Comparison of ENCODE assay signal across 8 mouse cellular contexts in genomic region chr17:5795878-5796277, GRCm38 (mm10). TPM values are rescaled to one million over a fixed set of nuclear protein-coding genes. Genes with fewer than 3 reads are reported as not detected.
A peak's percentile ranks its signal among the peaks of the same experiment; 100 is the strongest.
DNase-seq lines count a peak whose midpoint lies in the region; ATAC-seq lines count a peak whose summit lies in the region.

No protein-coding gene starts in this region.

- no peaks in the 10 kb centered on the region for H3K27me3 ChIP-seq in forebrain, embryonic 16.5 days (replicated peaks; ENCODE audit: control insufficient read depth, insufficient read depth, low read length)
- H3K27me3 ChIP-seq in hindbrain, embryonic 14.5 days (ENCODE audit: control insufficient read depth, insufficient read depth, low read length) = no peaks in the 10 kb centered on the region

- peak; percentile 72 for DNase-seq in Muller cell, postnatal 12 days (ENCODE audit: inconsistent ontology term)
- peak; percentile 75 to 79 for DNase-seq in cerebellum, adult 18-20 months
- DNase-seq in hindbrain, embryonic 14.5 days (ENCODE audit: low spot score) = peak; percentile 91
- DNase-seq in layer of hippocampus, postnatal 10 days (ENCODE audit: low spot score in 2 of 2) = peak; percentile 72 to 80
- DNase-seq in lung, postnatal 14 days = peak; percentile 81
- peak; percentile 81 to 89 for DNase-seq in right cerebral cortex, adult 2 months (ENCODE audit: low spot score in 2 of 2)
- peak; percentile 77 for DNase-seq in yolk sac, embryonic 10.5 days (ENCODE audit: low spot score)

- H3K27ac ChIP-seq in forebrain, embryonic 16.5 days (ENCODE audit: low read length) = no peak overlapping the region
- no peak overlapping the region for H3K27ac ChIP-seq in hindbrain, embryonic 14.5 days

- H3K4me1 ChIP-seq in forebrain, embryonic 16.5 days (replicated peaks; ENCODE audit: control insufficient read depth, insufficient read depth, low read length) = peaks cover 3% of the 10 kb centered on the region
- 0 out of 2 replicates have a peak, but pooled peaks cover 6% of the 10 kb centered on the region for H3K4me1 ChIP-seq in hindbrain, embryonic 14.5 days (replicated peaks; ENCODE audit: control insufficient read depth, insufficient read depth, low read length)

- 3% methylated on average over 5 of the region's 5 CpGs for WGBS in forebrain, embryonic 16.5 days
- WGBS in hindbrain, embryonic 14.5 days = 3% methylated on average over 5 of the region's 5 CpGs

- peak; percentile 83 for ATAC-seq in forebrain, embryonic 16.5 days
- ATAC-seq in hindbrain, embryonic 14.5 days (ENCODE audit: low FRiP score) = peak; percentile 69; the same call in 1 of the 2 replicates

- no peaks in the 10 kb centered on the region for H3K36me3 ChIP-seq in forebrain, embryonic 16.5 days (ENCODE audit: control insufficient read depth, insufficient read depth)
- no peaks in the 10 kb centered on the region for H3K36me3 ChIP-seq in hindbrain, embryonic 14.5 days (replicated peaks; ENCODE audit: control insufficient read depth, insufficient read depth)

- no peak overlapping the region for H3K4me3 ChIP-seq in forebrain, embryonic 16.5 days (replicated peaks; ENCODE audit: low read length)
- H3K4me3 ChIP-seq in hindbrain, embryonic 14.5 days (replicated peaks; ENCODE audit: low read length) = no peak overlapping the region

- no peaks in the 10 kb centered on the region for H3K9me3 ChIP-seq in forebrain, embryonic 16.5 days (ENCODE audit: control insufficient read depth, low read length)
- H3K9me3 ChIP-seq in hindbrain, embryonic 14.5 days (ENCODE audit: control insufficient read depth, low read length) = no peaks in the 10 kb centered on the region

- no peak overlapping the region for H3K9ac ChIP-seq in forebrain, embryonic 16.5 days (replicated peaks; ENCODE audit: low read depth, low read length)
- H3K9ac ChIP-seq in hindbrain, embryonic 14.5 days = no peak overlapping the region

- no peak overlapping the region for H3K4me2 ChIP-seq in forebrain, embryonic 16.5 days (ENCODE audit: low read length)
- no peak overlapping the region for H3K4me2 ChIP-seq in hindbrain, embryonic 14.5 days (replicated peaks)

RNA-seq across cellular contexts. Expression of gene Snx9, which starts 45.3 kb away (rescaled TPM):
- 4.5 and 6.1 TPM in 2 replicates for polyA plus RNA-seq in forebrain, embryonic 16.5 days (2015; fragmentation: Nextera tagmentation; extraction: Ambion mirVana)
- polyA plus RNA-seq in hindbrain, embryonic 14.5 days (2014; fragmentation: Nextera tagmentation; extraction: Ambion mirVana) = 9.4 and 10.8 TPM in 2 replicates
- total RNA-seq in layer of hippocampus, postnatal 10 days (2021) = 10 to 100 TPM; 12.7 to 13.1 TPM
